Mouse (Mus musculus) CH12.LX (cell line): Measurements from ENCODE around the gene Fam122a.

Experiments
- CHD1 ChIP-seq: IDR thresholded peaks from 2 replicates; pipeline ENCODE4 v1.6.1; 2012; ENCODE audit warnings: low read depth, low read length, improper control_type of control experiment, inconsistent platforms
- CTCF ChIP-seq, 2 experiments: IDR thresholded peaks in 1 of 2; conservative IDR thresholded peaks in 1 of 2; 2 replicates each; pipeline ENCODE4 v1.5.1; 2011 to 2012; ENCODE audit warnings: low read depth in 2 of 2, low read length in 2 of 2, improper control_type of control experiment in 1 of 2, inconsistent platforms in 1 of 2, mild to moderate bottlenecking in 1 of 2, moderate library complexity in 1 of 2
- EP300 ChIP-seq: IDR thresholded peaks from 2 replicates; pipeline ENCODE4 v1.6.1; 2011; ENCODE audit warnings: low read length, improper control_type of control experiment
- HCFC1 ChIP-seq: IDR thresholded peaks from 2 replicates; pipeline ENCODE4 v1.6.1; 2012; ENCODE audit warnings: low read depth, mild to moderate bottlenecking, inconsistent platforms, low read length, improper control_type of control experiment
- MAX ChIP-seq: IDR thresholded peaks from 2 replicates; pipeline ENCODE4 v1.6.1; 2011; ENCODE audit warnings: low read length, improper control_type of control experiment
- MAZ ChIP-seq: IDR thresholded peaks from 2 replicates; pipeline ENCODE4 v1.6.1; 2012; ENCODE audit warnings: low read depth, mild to moderate bottlenecking, inconsistent platforms, low read length, improper control_type of control experiment, moderate library complexity
- MEF2A ChIP-seq: IDR thresholded peaks from 2 replicates; pipeline ENCODE4 v1.6.1; 2014; ENCODE audit warnings: low read depth, mild to moderate bottlenecking, inconsistent platforms, low read length, improper control_type of control experiment, borderline replicate concordance
- PAX5 ChIP-seq: IDR thresholded peaks from 2 replicates; pipeline ENCODE4 v1.6.1; 2012; ENCODE audit warnings: low read length, inconsistent platforms, mixed read lengths
- POLR2A ChIP-seq: IDR thresholded peaks from 2 replicates; pipeline ENCODE4 v1.6.1; 2011; ENCODE audit warnings: low read depth, mild to moderate bottlenecking, improper control_type of control experiment, low read length
- POLR2AphosphoS2 ChIP-seq: IDR thresholded peaks from 2 replicates; pipeline ENCODE4 v1.6.1; 2011; ENCODE audit warnings: low read depth, low read length, improper control_type of control experiment
- RCOR1 ChIP-seq: conservative IDR thresholded peaks from 2 replicates; pipeline ENCODE4 v1.6.1; 2012; ENCODE audit warnings: low read depth, mild to moderate bottlenecking, inconsistent platforms, low read length, improper control_type of control experiment
- USF2 ChIP-seq: conservative IDR thresholded peaks from 2 replicates; pipeline ENCODE4 v1.6.1; 2011; ENCODE audit warnings: low read depth, low read length, improper control_type of control experiment
- ZMIZ1 ChIP-seq: IDR thresholded peaks from 2 replicates; pipeline ENCODE4 v1.6.1; 2012; ENCODE audit warnings: low read depth, mild to moderate bottlenecking, inconsistent platforms, low read length, improper control_type of control experiment
- ZNF384 ChIP-seq: IDR thresholded peaks from 2 replicates; pipeline ENCODE4 v1.6.1; 2012; ENCODE audit warnings: low read depth, low read length, improper control_type of control experiment, inconsistent platforms

DNA sequence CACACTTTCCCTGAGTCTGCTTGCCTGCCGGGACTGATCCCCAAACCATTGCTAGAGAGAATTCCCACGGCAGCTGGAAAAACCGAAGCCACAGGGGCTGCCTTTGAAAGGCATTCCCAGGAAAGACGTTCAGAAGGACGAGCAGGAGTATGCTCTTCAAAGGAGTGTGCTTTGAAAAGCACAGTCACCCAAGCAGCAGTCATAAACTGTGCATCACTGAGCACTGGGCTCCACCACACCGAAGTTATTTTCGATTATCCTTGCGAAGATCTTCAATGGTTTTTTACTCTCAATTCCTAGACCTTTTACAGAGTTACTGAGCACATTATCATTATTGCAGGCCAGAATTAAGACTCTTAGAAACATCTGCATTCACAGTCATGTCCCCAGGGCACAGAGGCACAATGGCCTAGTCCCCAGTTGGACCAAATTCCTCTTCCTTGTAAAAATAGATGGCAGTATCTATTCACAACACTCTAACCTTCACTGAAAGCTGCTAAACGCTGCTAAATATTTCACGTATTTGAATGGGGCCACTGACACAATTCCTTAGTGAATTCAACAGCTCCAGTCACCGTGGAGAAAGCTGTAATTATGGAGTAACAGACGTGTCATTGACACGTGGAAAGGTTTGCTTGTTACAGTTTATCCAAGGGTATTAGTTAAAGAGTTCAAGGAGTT is 31.1 kb upstream of the Fam122a start:
- TF ChIP-seq POLR2A (no peak), CTCF (conservative IDR thresholded peaks at IDR 0.05 in 1 of 2, IDR thresholded peaks at IDR 0.05 in 1 of 2; ENCODE audit: low read depth in 2 of 2, low read length in 2 of 2) (no peak), EP300 (no peak), HCFC1 (no peak), MAX (no peak), PAX5 (no peak), POLR2AphosphoS2 (no peak), CHD1 (no peak), ZMIZ1 (no peak), MEF2A (no peak), MAZ (no peak), RCOR1 (no peak), ZNF384 (no peak), USF2 (no peak)
